Mouse (Mus musculus) MEL (cell line): ENCODE data around the gene Ctc1. TPM values are rescaled to one million over a fixed set of nuclear protein-coding genes. Genes with fewer than 3 reads are reported as not detected.

Experiments used
- DNase-seq: peaks from one replicate; pipeline ENCODE4 v3.0.0; 2011; ENCODE audit warnings: low read depth, low spot score
- H3K27ac ChIP-seq: 2 replicates; pipeline ENCODE4 v1.5.1; 2012; ENCODE audit warnings: low read depth, mild to moderate bottlenecking, control low read depth, low read length, moderate library complexity; ENCODE audit not compliant: control insufficient read depth
- H3K27me3 ChIP-seq, 2 experiments: fragments of 150-350 bp in 1 of 2; sonication (generic) in 1 of 2; 2 replicates each; pipeline ENCODE4 v1.6.1; 2012; ENCODE audit warnings: low read length in 2 of 2, mild to moderate bottlenecking in 2 of 2, improper control_type of control experiment in 1 of 2, moderate library complexity in 1 of 2; ENCODE audit not compliant: insufficient read depth in 2 of 2, control insufficient read depth in 1 of 2
- H3K36me3 ChIP-seq, 2 experiments: 2 replicates each; pipeline ENCODE4 v1.6.1; 2012 to 2014; ENCODE audit warnings: low read length in 2 of 2, improper control_type of control experiment in 1 of 2, inconsistent platforms in 1 of 2, mild to moderate bottlenecking in 1 of 2; ENCODE audit not compliant: insufficient read depth in 2 of 2, control insufficient read depth in 1 of 2
- H3K4me1 ChIP-seq, 2 experiments: fragments of 150-350 bp in 1 of 2; sonication (generic) in 1 of 2; 2 replicates each; pipeline ENCODE4 v1.6.1; 2012; ENCODE audit warnings: low read length in 2 of 2, improper control_type of control experiment in 1 of 2, mild to moderate bottlenecking in 1 of 2; ENCODE audit not compliant: insufficient read depth in 2 of 2, control insufficient read depth in 1 of 2
- H3K4me3 ChIP-seq, 2 experiments: fragments of 150-350 bp in 1 of 2; sonication (generic) in 1 of 2; 2 replicates each; pipeline ENCODE4 v1.5.1; 2012; ENCODE audit warnings: low read depth in 2 of 2, low read length in 2 of 2, mild to moderate bottlenecking in 2 of 2, moderate library complexity in 2 of 2, control low read depth in 1 of 2, improper control_type of control experiment in 1 of 2; ENCODE audit not compliant: control insufficient read depth in 1 of 2, insufficient read depth in 1 of 2
- H3K79me2 ChIP-seq: 2 replicates; pipeline ENCODE4 v1.6.1; 2012; ENCODE audit warnings: mild to moderate bottlenecking, low read length, moderate library complexity; ENCODE audit not compliant: control insufficient read depth, poor library complexity, insufficient read depth
- H3K9ac ChIP-seq: 2 replicates; pipeline ENCODE4 v1.6.1; 2012; ENCODE audit warnings: low read depth, mild to moderate bottlenecking, control low read depth, low read length, moderate library complexity; ENCODE audit not compliant: control insufficient read depth, poor library complexity, severe bottlenecking
- H3K9me3 ChIP-seq: fragments of 150-350 bp; sonication (generic); replicated peaks from 2 replicates; pipeline ENCODE4 v1.6.1; 2012; ENCODE audit warnings: mild to moderate bottlenecking, low read length, improper control_type of control experiment, moderate library complexity; ENCODE audit not compliant: insufficient read depth
- BHLHE40 ChIP-seq: IDR thresholded peaks from 2 replicates; pipeline ENCODE4 v1.6.1; 2012; ENCODE audit warnings: low read depth, mild to moderate bottlenecking, inconsistent platforms, low read length, improper control_type of control experiment, borderline replicate concordance
- CTCF ChIP-seq, 3 experiments: IDR thresholded peaks in 2 of 3; conservative IDR thresholded peaks in 1 of 3; 2 replicates each; pipeline ENCODE4 v1.5.1; 2011 to 2012; ENCODE audit warnings: low read length in 3 of 3, low read depth in 2 of 3, mild to moderate bottlenecking in 2 of 3, improper control_type of control experiment in 1 of 3, inconsistent platforms in 1 of 3, mixed read lengths in 1 of 3, moderate library complexity in 1 of 3; ENCODE audit not compliant: control insufficient read depth in 1 of 3, insufficient read depth in 1 of 3, poor library complexity in 1 of 3, severe bottlenecking in 1 of 3
- E2F4 ChIP-seq: IDR thresholded peaks from 2 replicates; pipeline ENCODE4 v1.6.1; 2011; ENCODE audit warnings: low read depth, low read length, improper control_type of control experiment, borderline replicate concordance
- ELF1 ChIP-seq: IDR thresholded peaks from 2 replicates; pipeline ENCODE4 v1.6.1; 2014; ENCODE audit warnings: low read depth, mild to moderate bottlenecking, inconsistent platforms, low read length, improper control_type of control experiment, moderate library complexity
- EP300 ChIP-seq, 2 experiments: IDR thresholded peaks; 2 replicates each; pipeline ENCODE4 v1.6.1; 2011; ENCODE audit warnings: improper control_type of control experiment in 2 of 2, low read length in 2 of 2, low read depth in 1 of 2, mild to moderate bottlenecking in 1 of 2
- ETS1 ChIP-seq: IDR thresholded peaks from 2 replicates; pipeline ENCODE4 v1.6.1; 2012; ENCODE audit warnings: low read depth, mild to moderate bottlenecking, inconsistent platforms, low read length, improper control_type of control experiment, moderate library complexity
- GABPA ChIP-seq: IDR thresholded peaks from 2 replicates; pipeline ENCODE4 v1.6.1; 2012; ENCODE audit warnings: low read depth, mild to moderate bottlenecking, inconsistent platforms, low read length, improper control_type of control experiment, moderate library complexity
- GATA1 ChIP-seq: IDR thresholded peaks from 2 replicates; pipeline ENCODE4 v1.6.1; 2011; ENCODE audit warnings: low read depth, low read length, improper control_type of control experiment
- HCFC1 ChIP-seq: IDR thresholded peaks from 2 replicates; pipeline ENCODE4 v1.6.1; 2012; ENCODE audit warnings: low read depth, mild to moderate bottlenecking, inconsistent platforms, low read length, improper control_type of control experiment, moderate library complexity
- KAT2A ChIP-seq: conservative IDR thresholded peaks from 2 replicates; pipeline ENCODE4 v1.6.1; 2012; ENCODE audit warnings: low read depth, low read length, improper control_type of control experiment, inconsistent platforms
- MAZ ChIP-seq: IDR thresholded peaks from 2 replicates; pipeline ENCODE4 v1.6.1; 2012; ENCODE audit warnings: low read depth, mild to moderate bottlenecking, inconsistent platforms, low read length, improper control_type of control experiment
- MEF2A ChIP-seq: IDR thresholded peaks from 2 replicates; pipeline ENCODE4 v1.6.1; 2014; ENCODE audit warnings: low read depth, mild to moderate bottlenecking, inconsistent platforms, low read length, improper control_type of control experiment; ENCODE audit not compliant: poor library complexity, insufficient replicate concordance, severe bottlenecking; ENCODE audit errors: extremely low read depth
- MYB ChIP-seq: IDR thresholded peaks from 2 replicates; pipeline ENCODE4 v1.6.1; 2011; ENCODE audit warnings: mild to moderate bottlenecking, low read depth, low read length, improper control_type of control experiment
- MYC ChIP-seq: IDR thresholded peaks from 2 replicates; pipeline ENCODE4 v1.6.1; 2011; ENCODE audit warnings: low read depth, mild to moderate bottlenecking, low read length, improper control_type of control experiment, moderate library complexity
- NELFE ChIP-seq: IDR thresholded peaks from 2 replicates; pipeline ENCODE4 v1.6.1; 2011; ENCODE audit warnings: low read depth, low read length, improper control_type of control experiment
- NRF1 ChIP-seq: IDR thresholded peaks from 2 replicates; pipeline ENCODE4 v1.6.1; 2014; ENCODE audit warnings: low read depth, mild to moderate bottlenecking, inconsistent platforms, low read length, improper control_type of control experiment, moderate library complexity; ENCODE audit not compliant: poor library complexity, insufficient read depth, severe bottlenecking
- POLR2A ChIP-seq, 2 experiments: IDR thresholded peaks; 2 replicates each; pipeline ENCODE4 v1.6.1; 2011 to 2012; ENCODE audit warnings: low read length in 2 of 2, mild to moderate bottlenecking in 2 of 2, control low read depth in 1 of 2, improper control_type of control experiment in 1 of 2, low read depth in 1 of 2, moderate library complexity in 1 of 2; ENCODE audit not compliant: control insufficient read depth in 1 of 2, insufficient read depth in 1 of 2, poor library complexity in 1 of 2
- POLR2AphosphoS2 ChIP-seq: IDR thresholded peaks from 2 replicates; pipeline ENCODE4 v1.6.1; 2011; ENCODE audit warnings: low read length, improper control_type of control experiment
- POLR2AphosphoS5 ChIP-seq: IDR thresholded peaks from 2 replicates; pipeline ENCODE4 v1.6.1; 2012; ENCODE audit warnings: low read depth, borderline replicate concordance, mild to moderate bottlenecking, inconsistent platforms, low read length, moderate library complexity, mixed read lengths
- RAD21 ChIP-seq: IDR thresholded peaks from 2 replicates; pipeline ENCODE4 v1.6.1; 2011; ENCODE audit warnings: mild to moderate bottlenecking, low read depth, low read length, improper control_type of control experiment
- RCOR1 ChIP-seq: IDR thresholded peaks from 2 replicates; pipeline ENCODE4 v1.6.1; 2012; ENCODE audit warnings: low read depth, mild to moderate bottlenecking, inconsistent platforms, low read length, improper control_type of control experiment
- SIN3A ChIP-seq: IDR thresholded peaks from 2 replicates; pipeline ENCODE4 v1.6.1; 2012; ENCODE audit warnings: low read length, improper control_type of control experiment, inconsistent platforms
- SMC3 ChIP-seq: IDR thresholded peaks from 2 replicates; pipeline ENCODE4 v1.6.1; 2011; ENCODE audit warnings: low read depth, low read length, improper control_type of control experiment
- TAL1 ChIP-seq: IDR thresholded peaks from 2 replicates; pipeline ENCODE4 v1.6.1; 2012; ENCODE audit warnings: mild to moderate bottlenecking, inconsistent platforms, low read length, moderate library complexity, mixed read lengths
- TCF12 ChIP-seq: IDR thresholded peaks from 2 replicates; pipeline ENCODE4 v1.6.1; 2014; ENCODE audit warnings: low read depth, mild to moderate bottlenecking, inconsistent platforms, low read length, improper control_type of control experiment, moderate library complexity
- UBTF ChIP-seq: IDR thresholded peaks from 2 replicates; pipeline ENCODE4 v1.6.1; 2012; ENCODE audit warnings: low read depth, mild to moderate bottlenecking, inconsistent platforms, low read length, improper control_type of control experiment, moderate library complexity, borderline replicate concordance; ENCODE audit not compliant: insufficient read depth
- USF1 ChIP-seq: IDR thresholded peaks from 2 replicates; pipeline ENCODE4 v1.6.1; 2014; ENCODE audit warnings: low read depth, mild to moderate bottlenecking, inconsistent platforms, low read length, improper control_type of control experiment, moderate library complexity
- USF2 ChIP-seq, 2 experiments: IDR thresholded peaks; 2 replicates each; pipeline ENCODE4 v1.6.1; 2011 to 2012; ENCODE audit warnings: improper control_type of control experiment in 2 of 2, low read length in 2 of 2, borderline replicate concordance in 1 of 2, inconsistent platforms in 1 of 2, low read depth in 1 of 2, mild to moderate bottlenecking in 1 of 2; ENCODE audit not compliant: insufficient read depth in 1 of 2
- ZC3H11A ChIP-seq: IDR thresholded peaks from 2 replicates; pipeline ENCODE4 v1.6.1; 2012; ENCODE audit warnings: low read depth, mild to moderate bottlenecking, inconsistent platforms, low read length, improper control_type of control experiment
- ZKSCAN1 ChIP-seq: IDR thresholded peaks from 2 replicates; pipeline ENCODE4 v1.6.1; 2012; ENCODE audit warnings: low read depth, mild to moderate bottlenecking, inconsistent platforms, low read length, improper control_type of control experiment, moderate library complexity
- ZMIZ1 ChIP-seq: IDR thresholded peaks from 2 replicates; pipeline ENCODE4 v1.6.1; 2012; ENCODE audit warnings: low read depth, mild to moderate bottlenecking, inconsistent platforms, low read length, improper control_type of control experiment, moderate library complexity
- polyA plus RNA-seq, 2 experiments: library from polyadenylated mRNA; stranded (reverse) in 1 of 2; unstranded in 1 of 2; fragments of >175 nt in 1 of 2; fragments of >200 nt in 1 of 2; gene quantifications; 2 replicates each; pipeline versions ENCODE4 v1.2.1 to v1.2.4; 2012; ENCODE audit warnings: low replicate concordance in 2 of 2, low read depth in 1 of 2; ENCODE audit not compliant: insufficient read length in 2 of 2, insufficient read depth in 1 of 2, missing spikeins in 1 of 2
- total RNA-seq: library from RNA; depleted of rRNA; stranded (reverse); fragments of 300-350 nt; gene quantifications from 2 replicates; pipeline ENCODE4 v1.2.3, GENCODE M21; 2012

The Ctc1 gene
- total and polyA plus RNA-seq, 3 experiments: 16.0 to 59.1 TPM; not detected in 1

DNA sequence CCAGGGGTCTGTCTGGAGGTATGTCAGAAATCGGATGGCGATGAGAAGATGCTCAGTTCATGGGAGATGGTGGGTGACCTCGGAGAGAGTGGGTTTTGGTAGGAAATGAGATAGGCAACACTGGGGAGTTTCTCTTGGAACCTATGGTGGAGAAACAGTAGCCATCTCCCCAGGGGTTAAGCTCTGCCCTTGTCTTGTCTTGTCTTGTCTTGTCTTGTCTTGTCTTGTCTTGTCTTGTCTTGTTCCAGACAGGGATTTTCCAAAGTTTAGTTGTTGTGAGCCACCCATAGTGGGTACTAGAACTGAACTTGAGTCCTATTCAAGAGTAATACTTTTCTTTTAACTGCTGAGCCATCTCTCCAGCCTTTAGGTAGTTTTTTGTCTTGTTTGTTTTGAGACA, 10.9 kb downstream of the Ctc1 start:
- H3K79me2 ChIP-seq: no peaks in the 10 kb centered on the region
- no peaks in the 10 kb centered on the region for H3K27me3 ChIP-seq
- no peak overlapping the region for H3K27ac ChIP-seq
- H3K36me3 ChIP-seq: peaks cover 0 to 10% of the 10 kb centered on the region in 2 experiments; a peak in 2 of 4 replicates
- no peak overlapping the region for H3K9ac ChIP-seq
- H3K4me1 ChIP-seq: no peaks in the 10 kb centered on the region
- H3K4me3 ChIP-seq: no peak overlapping the region
- no peak for TF ChIP-seq E2F4
- no peak for TF ChIP-seq RCOR1
- H3K9me3 ChIP-seq: no peaks in the 10 kb centered on the region
- DNase-seq: no peak

DNA sequence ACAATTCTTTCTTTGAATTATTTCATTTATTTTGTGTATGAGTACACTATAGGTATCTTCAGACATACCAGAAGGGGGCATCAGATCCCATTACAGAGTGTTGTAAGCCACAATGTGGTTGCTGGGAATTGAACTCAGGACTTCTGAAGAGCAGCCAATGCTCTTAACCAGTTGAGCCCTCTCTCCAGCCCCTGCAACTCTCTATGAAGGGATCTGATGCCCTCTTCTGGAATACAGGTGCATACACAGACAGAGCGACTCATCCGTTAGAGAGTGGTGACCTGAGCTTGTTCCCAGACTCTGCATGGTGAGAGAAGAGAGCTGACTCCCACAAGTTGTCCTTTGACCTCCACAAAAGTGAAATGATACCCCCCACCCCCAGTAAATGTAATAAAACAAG, 13.1 kb downstream of the Ctc1 start:
- Histone ChIP-seq H3K27me3 (no peaks in the 10 kb centered on the region), H3K9ac (no peak overlapping the region), H3K9me3 (no peaks in the 10 kb centered on the region), H3K79me2 (no peaks in the 10 kb centered on the region), H3K4me3 (no peak overlapping the region), H3K36me3 (peaks cover 0 to 7% of the 10 kb centered on the region in 2 experiments; a peak in 2 of 4 replicates), H3K4me1 (no peaks in the 10 kb centered on the region), H3K27ac (no peak overlapping the region)
- DNase-seq: peak; percentile 84
- TF ChIP-seq GABPA (no peak), TCF12 (no peak), MYB (no peak), POLR2A (IDR thresholded peaks at IDR 0.05; ENCODE audit: control insufficient read depth in 1 of 2, insufficient read depth in 1 of 2, low read depth in 1 of 2, low read length in 2 of 2, poor library complexity in 1 of 2) (no peak), SMC3 (peak; percentile 49), SIN3A (no peak), NRF1 (no peak), USF1 (no peak), ZKSCAN1 (no peak), ZC3H11A (peak; percentile 24; the same call in 1 of the 2 replicates), BHLHE40 (no peak), KAT2A (no peak), ZMIZ1 (no peak), NELFE (no peak), TAL1 (no peak), MEF2A (no peak), CTCF (IDR thresholded peaks at IDR 0.05 in 2 of 3, conservative IDR thresholded peaks at IDR 0.05 in 1 of 3; ENCODE audit: control insufficient read depth in 1 of 3, insufficient read depth in 1 of 3, low read depth in 2 of 3, low read length in 3 of 3, poor library complexity in 1 of 3, severe bottlenecking in 1 of 3) (peak; percentile 43 to 63 (median 47)), RCOR1 (no peak), POLR2AphosphoS2 (no peak), ETS1 (no peak), GATA1 (no peak), UBTF (no peak), POLR2AphosphoS5 (no peak), MYC (no peak), RAD21 (peak; percentile 62), EP300 (IDR thresholded peaks at IDR 0.05; ENCODE audit: low read depth in 1 of 2, low read length in 2 of 2) (no peak), ELF1 (no peak), HCFC1 (no peak), E2F4 (no peak), MAZ (no peak), USF2 (IDR thresholded peaks at IDR 0.05; ENCODE audit: borderline replicate concordance in 1 of 2, insufficient read depth in 1 of 2, low read depth in 1 of 2, low read length in 2 of 2) (no peak)
